Mouse (Mus musculus) thymus, postnatal 36 days (tissue): ENCODE measurements around the gene Gdf15.

ENCODE experiments used
- DNase-seq, 2 experiments: peaks; one replicate each; pipeline ENCODE4 v3.0.0; 2022; ENCODE audit warnings: mixed read lengths in 2 of 2

Gene Gdf15

DNA sequence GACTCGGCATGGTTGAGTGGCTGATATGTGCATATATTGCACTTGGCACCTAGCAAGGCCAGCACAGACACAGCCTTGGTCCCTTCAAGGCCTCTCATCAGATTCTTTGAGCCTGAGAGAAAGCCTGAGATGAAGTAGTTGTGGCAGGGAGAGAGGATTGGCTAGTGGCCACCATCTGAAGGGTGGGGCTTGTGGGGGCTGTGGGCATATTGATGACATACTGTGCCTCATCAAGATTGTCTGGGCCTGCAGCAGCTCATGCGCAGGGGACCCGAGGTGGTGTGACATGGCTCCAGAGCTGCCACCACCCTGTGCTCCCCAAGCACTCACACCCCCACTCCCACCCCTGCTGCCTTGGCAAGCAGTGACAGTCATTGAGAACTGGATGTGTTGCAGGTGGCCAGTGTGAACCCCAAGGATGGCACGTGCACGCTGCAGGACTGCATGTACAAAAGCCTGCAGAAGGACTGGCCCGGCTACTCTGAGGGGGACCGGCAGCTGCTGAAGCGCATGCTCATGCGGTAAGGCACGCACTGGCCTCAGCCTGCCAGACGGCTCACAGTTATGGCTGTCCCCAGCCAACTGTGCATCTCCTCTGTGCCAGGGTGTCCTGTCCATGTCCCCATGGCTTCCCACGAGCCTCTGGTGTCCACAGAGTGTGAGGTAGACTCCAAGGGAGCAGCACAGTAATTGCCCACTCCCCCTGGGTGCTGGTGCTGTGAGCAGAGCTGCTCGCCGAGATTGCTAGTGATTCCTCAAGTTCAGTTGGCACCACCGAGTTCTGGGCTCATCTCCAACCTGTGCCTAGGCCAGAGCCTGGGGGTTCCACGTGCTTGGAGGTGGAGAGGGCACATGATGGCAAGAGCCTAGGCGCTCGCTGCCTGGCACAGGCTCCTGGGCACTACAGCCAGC lies 48.5 kb downstream of the Gdf15 start:
- DNase-seq, result no peak
